Mouse (Mus musculus) ES-E14 (cell line): ENCODE results near the gene Pard6b. TPM values are rescaled to one million over a fixed set of nuclear protein-coding genes. Genes with fewer than 3 reads are reported as not detected.

Experiments
- DNase-seq: peaks from one replicate; pipeline ENCODE4 v3.0.0-alpha.2; 2013; ENCODE audit warnings: low read depth, low spot score
- H3K27ac ChIP-seq: 2 replicates; pipeline ENCODE4 v1.5.1; 2012; ENCODE audit warnings: low read depth, mild to moderate bottlenecking, low read length, moderate library complexity, mixed read lengths; ENCODE audit not compliant: poor library complexity, insufficient read depth, severe bottlenecking
- H3K36me3 ChIP-seq: 2 replicates; pipeline ENCODE4 v1.6.1; 2012; ENCODE audit warnings: mild to moderate bottlenecking, low read length, moderate library complexity, mixed read lengths; ENCODE audit not compliant: control insufficient read depth, poor library complexity, insufficient read depth, severe bottlenecking
- H3K4me1 ChIP-seq, 2 experiments: fragments of 150-350 bp in 1 of 2; sonication (generic) in 1 of 2; 2 replicates each; pipeline ENCODE4 v1.6.1; 2012; ENCODE audit warnings: low read length in 2 of 2, mild to moderate bottlenecking in 1 of 2, mixed read lengths in 1 of 2; ENCODE audit not compliant: control insufficient read depth in 2 of 2, insufficient read depth in 2 of 2, poor library complexity in 1 of 2
- H3K4me3 ChIP-seq, 2 experiments: fragments of 150-350 bp in 1 of 2; sonication (generic) in 1 of 2; 2 replicates each; pipeline ENCODE4 v1.5.1; 2012; ENCODE audit warnings: low read length in 2 of 2, low read depth in 1 of 2, mild to moderate bottlenecking in 1 of 2, mixed read lengths in 1 of 2; ENCODE audit not compliant: insufficient read depth in 1 of 2, poor library complexity in 1 of 2, severe bottlenecking in 1 of 2
- H3K9ac ChIP-seq: 2 replicates; pipeline ENCODE4 v1.6.1; 2012; ENCODE audit warnings: low read depth, mild to moderate bottlenecking, low read length, mixed read lengths; ENCODE audit not compliant: poor library complexity, insufficient read depth, severe bottlenecking
- H3K9me3 ChIP-seq: fragments of 150-350 bp; sonication (generic); 2 replicates; pipeline ENCODE4 v1.6.1; 2012; ENCODE audit warnings: low read depth, mild to moderate bottlenecking, low read length; ENCODE audit not compliant: control insufficient read depth, insufficient read depth
- CHD2 ChIP-seq: IDR thresholded peaks from 2 replicates; pipeline ENCODE4 v1.6.1; 2014; ENCODE audit warnings: mild to moderate bottlenecking, low read depth, low read length, inconsistent platforms
- HCFC1 ChIP-seq: IDR thresholded peaks from 2 replicates; pipeline ENCODE4 v1.6.1; 2012; ENCODE audit warnings: low read length, inconsistent platforms, borderline replicate concordance; ENCODE audit not compliant: insufficient read depth
- MAFK ChIP-seq: IDR thresholded peaks from 2 replicates; pipeline ENCODE4 v1.6.1; 2014; ENCODE audit warnings: mild to moderate bottlenecking, low read depth, low read length, inconsistent platforms; ENCODE audit not compliant: insufficient read depth
- ZC3H11A ChIP-seq: IDR thresholded peaks from 2 replicates; pipeline ENCODE4 v1.6.1; 2012; ENCODE audit warnings: low read depth, mild to moderate bottlenecking, inconsistent platforms, low read length, borderline replicate concordance
- ZNF384 ChIP-seq: IDR thresholded peaks from 2 replicates; pipeline ENCODE4 v1.6.1; 2012; ENCODE audit warnings: low read depth, low read length, inconsistent platforms
- in situ Hi-C, 2 experiments: fragments of 600-800 bp; cut with MboI; formaldehyde crosslinking; loops; one replicate each; pipeline ENCODE4 v1.15.1; 2025; ENCODE audit warnings: low sequenced_read_pairs in 2 of 2, inconsistent platforms in 1 of 2; ENCODE audit not compliant: unreplicated experiment in 2 of 2
- total RNA-seq: library from RNA; depleted of rRNA; stranded (reverse); fragments of 300-350 nt; gene quantifications from 2 replicates; pipeline ENCODE4 v1.2.3, GENCODE M21; 2012

Pard6b gene
- total RNA-seq, 1 experiment, result 15.3 TPM

DNA sequence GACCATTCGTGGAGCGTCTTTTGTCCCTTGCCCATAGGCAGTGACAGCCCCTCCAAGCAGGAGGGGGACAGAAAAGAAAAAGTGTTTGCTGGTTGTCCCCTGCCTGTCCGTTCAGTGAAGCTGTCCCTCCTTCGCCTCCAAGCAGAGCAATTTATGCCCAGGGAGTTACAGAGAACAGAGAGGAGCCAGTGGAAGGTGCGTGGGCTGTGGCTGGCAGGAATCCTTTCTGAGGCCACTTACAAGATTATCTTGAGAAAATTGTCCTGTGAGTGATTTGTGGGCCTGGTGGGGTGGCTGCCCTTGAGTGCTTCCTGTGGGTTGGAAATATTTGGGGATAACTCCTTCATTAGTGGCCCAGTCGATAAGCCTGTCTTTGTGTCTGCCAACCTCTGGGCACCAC is 42.8 kb downstream of the Pard6b start:
- in situ Hi-C loops, result loop anchor here in 1 of 2 experiments (10.0 kb wide), 1 partner anchor 81 kb away; the partner anchor contains the start of gene Adnp
- Histone ChIP-seq H3K27ac (no peak overlapping the region; the same call in 1 of the 2 replicates), H3K9me3 (no peaks in the 10 kb centered on the region), H3K4me1 (peaks cover 0 to 25% of the 10 kb centered on the region in 2 experiments; a peak in 2 of 4 replicates), H3K4me3 (no peak overlapping the region), H3K9ac (no peak overlapping the region), H3K36me3 (no peaks in the 10 kb centered on the region)
- no peak for DNase-seq
- TF ChIP-seq MAFK (no peak), ZNF384 (no peak), HCFC1 (no peak), ZC3H11A (no peak), CHD2 (no peak)

DNA sequence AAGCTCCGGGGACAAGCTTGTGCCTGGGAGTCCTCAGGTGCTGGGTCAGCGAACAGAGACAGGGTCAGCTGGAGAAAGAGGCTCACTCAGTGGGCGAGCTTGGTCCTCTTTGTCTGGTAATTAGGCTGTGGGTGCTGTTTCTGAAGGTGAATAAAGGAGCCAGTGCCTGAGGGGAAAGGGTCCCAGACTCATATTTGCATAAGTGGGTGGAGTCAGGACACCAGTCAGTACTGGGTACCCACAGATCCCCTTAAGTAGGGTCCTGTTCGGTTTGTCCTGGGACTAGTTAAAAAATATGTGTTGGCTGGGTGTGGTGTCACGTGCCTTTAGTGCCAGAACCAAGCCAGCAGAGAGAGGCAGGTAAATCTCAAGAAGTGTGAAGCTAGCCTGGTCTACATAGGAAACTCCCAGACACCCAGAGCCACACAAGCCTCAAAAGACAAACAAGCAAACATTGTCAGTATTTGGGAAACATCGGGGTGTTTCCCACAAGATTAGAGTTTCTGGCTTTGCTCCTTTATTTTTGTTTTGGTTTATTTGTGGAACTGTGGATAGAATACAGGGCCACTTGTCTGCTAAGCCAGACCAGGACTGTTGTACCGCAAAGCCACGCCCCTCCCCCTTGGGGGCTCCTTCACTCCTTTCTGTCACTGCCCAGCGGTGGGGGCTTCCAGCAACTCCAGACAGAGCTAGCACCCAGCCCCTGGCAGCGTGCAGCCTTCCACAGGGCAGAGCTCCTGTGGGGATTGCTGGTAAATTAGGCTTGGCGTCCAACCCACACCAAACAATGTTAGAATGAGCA is 44.7 kb downstream of the Pard6b start:
- H3K36me3 ChIP-seq, result no peaks in the 10 kb centered on the region
- no peaks in the 10 kb centered on the region for H3K9me3 ChIP-seq
- H3K4me1 ChIP-seq, result peaks cover 0 to 21% of the 10 kb centered on the region in 2 experiments; a peak in 2 of 4 replicates
- no peak overlapping the region for H3K27ac ChIP-seq
- H3K4me3 ChIP-seq, result no peak overlapping the region
- in situ Hi-C loops, result loop anchor here in 1 of 2 experiments (10.0 kb wide), 1 partner anchor 79 kb away; the partner anchor contains the start of gene Adnp
- TF ChIP-seq HCFC1 (peak; percentile 61), MAFK (no peak), ZNF384 (no peak), ZC3H11A (no peak), CHD2 (no peak)
- no peak overlapping the region for H3K9ac ChIP-seq
- no peak for DNase-seq

DNA sequence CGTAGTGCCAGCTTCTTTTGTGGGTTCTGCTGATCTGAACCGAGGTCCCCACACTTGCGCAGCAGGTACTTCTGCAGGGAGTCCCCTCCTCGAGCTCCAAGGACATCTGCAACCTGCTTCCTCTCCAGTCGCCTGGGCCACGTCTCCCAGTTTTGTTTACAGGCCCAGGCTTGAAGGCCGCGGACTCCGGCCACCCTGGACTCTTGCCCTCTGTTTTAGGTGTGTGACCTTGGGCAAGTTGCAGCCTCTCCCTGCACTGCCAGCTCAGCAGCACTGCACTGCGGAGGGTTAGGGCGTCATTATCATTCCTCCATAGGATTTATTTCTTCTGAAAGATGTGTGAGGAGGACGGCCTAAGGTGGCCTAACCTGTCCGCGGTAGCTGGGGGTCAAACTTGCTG is 47.0 kb downstream of the Pard6b start:
- DNase-seq, result no peak
- no peaks in the 10 kb centered on the region for H3K36me3 ChIP-seq
- H3K4me3 ChIP-seq, result peak overlapping the region; percentile 4 to 15; a peak in 2 of 4 replicates
- in situ Hi-C loops, result loop anchor here in 1 of 2 experiments (10.0 kb wide), 1 partner anchor 77 kb away; the partner anchor contains the start of gene Adnp
- no peak for TF ChIP-seq MAFK
- TF ChIP-seq CHD2, result no peak
- TF ChIP-seq ZC3H11A, result no peak
- TF ChIP-seq HCFC1, result no peak
- TF ChIP-seq ZNF384, result no peak
- no peaks in the 10 kb centered on the region for H3K9me3 ChIP-seq
- H3K27ac ChIP-seq, result peak overlapping the region; percentile 66; the same call in 1 of the 2 replicates
- peaks cover 0 to 20% of the 10 kb centered on the region in 2 experiments; a peak in 2 of 4 replicates for H3K4me1 ChIP-seq
- H3K9ac ChIP-seq, result peak overlapping the region; percentile 32; the same call in 1 of the 2 replicates

DNA sequence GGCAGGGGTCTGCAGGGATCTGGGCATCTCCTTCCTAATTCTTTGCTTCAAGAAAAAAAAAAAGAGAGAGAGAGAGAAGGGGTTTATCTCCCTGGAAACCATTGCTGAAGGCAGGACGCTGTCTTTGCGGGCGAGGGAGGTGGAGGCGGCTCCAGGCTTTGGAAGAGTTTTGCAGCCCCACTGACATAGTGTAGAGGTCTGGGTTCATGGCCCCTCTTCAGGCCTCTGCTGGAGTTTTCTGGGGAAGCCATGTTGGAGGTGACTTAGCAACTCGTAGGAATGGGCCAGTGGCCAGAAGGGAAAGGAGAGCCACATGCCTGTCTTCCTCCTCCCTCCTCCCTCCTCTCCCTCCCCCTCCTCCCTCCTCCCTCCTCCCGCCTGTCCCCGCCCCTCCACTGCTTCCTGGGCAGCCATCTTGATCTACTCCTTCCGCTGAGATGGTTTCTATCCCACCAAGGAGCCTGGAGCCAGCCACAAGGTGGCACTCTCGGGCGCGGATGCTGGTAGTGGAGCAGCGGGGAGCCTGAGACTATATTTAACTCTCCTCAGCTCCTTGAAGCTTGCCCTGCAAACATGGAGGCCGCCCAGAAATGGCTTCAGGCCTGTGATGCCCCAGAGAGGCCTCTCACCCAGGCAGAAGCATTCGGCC is 47.5 kb downstream of the Pard6b start:
- H3K27ac ChIP-seq, result peak overlapping the region; percentile 66; the same call in 1 of the 2 replicates
- H3K4me3 ChIP-seq, result peak overlapping the region; percentile 4 to 15; a peak in 2 of 4 replicates

More for the DNA sequence above, 47.5 kb downstream of the Pard6b start:
- in situ Hi-C loops, result loop anchor here in 1 of 2 experiments (10.0 kb wide), 1 partner anchor 76 kb away; the partner anchor contains the start of gene Adnp
- DNase-seq, result peak; percentile 96
- Histone ChIP-seq H3K9me3 (no peaks in the 10 kb centered on the region), H3K9ac (peak overlapping the region; percentile 32; the same call in 1 of the 2 replicates), H3K36me3 (no peaks in the 10 kb centered on the region), H3K4me1 (peaks cover 0 to 20% of the 10 kb centered on the region in 2 experiments; a peak in 2 of 4 replicates)
- TF ChIP-seq ZC3H11A (peak; percentile 63; the same call in 1 of the 2 replicates), ZNF384 (no peak), MAFK (no peak), CHD2 (no peak), HCFC1 (peak; percentile 60; the same call in 1 of the 2 replicates)
